Mouse (Mus musculus) midbrain, embryonic 14.5 days (tissue): ENCODE results near the gene Ripor3. TPM values are rescaled to one million over a fixed set of nuclear protein-coding genes. Genes with fewer than 3 reads are reported as not detected.

Experiments used
- ATAC-seq: fragments of 200-750 bp; cut with Nextera tagmentation; 2 replicates; pipeline ENCODE4 v1.8.0; 2017; ENCODE audit warnings: moderate number of reproducible peaks, moderate library complexity; ENCODE audit not compliant: low FRiP score, low TSS enrichment
- DNase-seq: peaks from one replicate; pipeline ENCODE4 v3.0.0-alpha.2; 2015
- H3K27ac ChIP-seq: fragments of 300-500 bp; sonication (generic); replicated peaks from 2 replicates; pipeline ENCODE4 v1.5.1; 2014; ENCODE audit warnings: mild to moderate bottlenecking, low read depth, low read length, moderate library complexity
- H3K27me3 ChIP-seq: fragments of 300-500 bp; sonication (generic); 2 replicates; pipeline ENCODE4 v1.6.1; 2014; ENCODE audit warnings: low read length, control low read depth, mixed read lengths; ENCODE audit not compliant: control insufficient read depth, insufficient read depth
- H3K36me3 ChIP-seq: fragments of 300-500 bp; sonication (generic); 2 replicates; pipeline ENCODE4 v1.6.1; 2014; ENCODE audit warnings: low read length, control low read depth; ENCODE audit not compliant: control insufficient read depth, insufficient read depth
- H3K4me1 ChIP-seq: fragments of 300-500 bp; sonication (generic); 2 replicates; pipeline ENCODE4 v1.6.1; 2014; ENCODE audit warnings: mild to moderate bottlenecking, antibody characterized with exemption, low read length, control low read depth; ENCODE audit not compliant: control insufficient read depth, insufficient read depth
- H3K4me2 ChIP-seq: fragments of 300-500 bp; sonication (generic); 2 replicates; pipeline ENCODE4 v1.6.1; 2014; ENCODE audit warnings: mild to moderate bottlenecking, low read length, moderate library complexity
- H3K4me3 ChIP-seq: fragments of 300-500 bp; sonication (generic); replicated peaks from 2 replicates; pipeline ENCODE4 v1.5.1; 2014; ENCODE audit warnings: low read depth, low read length
- H3K9ac ChIP-seq: fragments of 300-500 bp; sonication (generic); replicated peaks from 2 replicates; pipeline ENCODE4 v1.6.1; 2014; ENCODE audit warnings: mild to moderate bottlenecking, low read length, moderate library complexity
- H3K9me3 ChIP-seq: fragments of 300-500 bp; sonication (generic); 2 replicates; pipeline ENCODE4 v1.6.1; 2016; ENCODE audit warnings: low read length, control low read depth, mixed read lengths; ENCODE audit not compliant: control insufficient read depth
- WGBS: fragments of 180-500 bp; shearing (Covaris S2); extraction: QIAGEN DNeasy Blood & Tissue Kit; methylation state at CpG from one replicate; pipeline ENCODE4 v1.1.7; 2014; 5-methylcytosine and 5-hydroxymethylcytosine counted together
- polyA plus RNA-seq: library from polyadenylated mRNA; unstranded; fragments of >200 nt; fragmentation: Nextera tagmentation; extraction: Ambion mirVana; gene quantifications from 2 replicates; pipeline ENCODE4 v1.2.1, GENCODE M21; 2014

Ripor3 gene
- polyA plus RNA-seq, 1 experiment from 2014 or later, result 0.22 TPM

DNA sequence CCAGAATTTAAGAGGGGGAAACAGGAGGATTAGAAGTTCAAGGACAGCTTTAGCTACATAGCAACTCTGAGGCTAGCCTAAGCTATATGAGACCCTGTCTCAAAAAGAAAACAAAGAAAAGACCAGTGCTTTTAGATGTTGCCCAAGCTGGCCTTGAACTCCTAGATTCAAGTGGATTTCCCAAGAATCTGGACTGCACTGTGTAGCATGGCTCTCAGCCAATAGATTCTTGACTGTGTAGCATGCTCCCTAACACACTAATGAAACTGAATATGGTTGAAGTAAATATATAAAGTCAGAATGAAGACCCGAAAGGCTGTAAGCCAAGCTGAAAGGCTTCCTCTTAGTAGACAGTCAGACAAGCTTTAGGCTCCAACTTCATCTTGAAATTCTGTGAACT is 41.7 kb upstream of the Ripor3 start:
- no peaks in the 10 kb centered on the region for H3K9me3 ChIP-seq
- H3K9ac ChIP-seq, result no peak overlapping the region
- no peaks in the 10 kb centered on the region for H3K36me3 ChIP-seq
- no peak overlapping the region for H3K4me2 ChIP-seq
- no peak overlapping the region for H3K4me3 ChIP-seq
- ATAC-seq, result no peak
- 0 out of 2 replicates have a peak, but pooled peaks cover 8% of the 10 kb centered on the region for H3K4me1 ChIP-seq
- no peak for DNase-seq
- peaks cover 35% of the 10 kb centered on the region; the same call in 1 of the 2 replicates for H3K27me3 ChIP-seq
- no peak overlapping the region for H3K27ac ChIP-seq
- WGBS, result 88% methylated on average over 1 of the region's 1 CpGs

DNA sequence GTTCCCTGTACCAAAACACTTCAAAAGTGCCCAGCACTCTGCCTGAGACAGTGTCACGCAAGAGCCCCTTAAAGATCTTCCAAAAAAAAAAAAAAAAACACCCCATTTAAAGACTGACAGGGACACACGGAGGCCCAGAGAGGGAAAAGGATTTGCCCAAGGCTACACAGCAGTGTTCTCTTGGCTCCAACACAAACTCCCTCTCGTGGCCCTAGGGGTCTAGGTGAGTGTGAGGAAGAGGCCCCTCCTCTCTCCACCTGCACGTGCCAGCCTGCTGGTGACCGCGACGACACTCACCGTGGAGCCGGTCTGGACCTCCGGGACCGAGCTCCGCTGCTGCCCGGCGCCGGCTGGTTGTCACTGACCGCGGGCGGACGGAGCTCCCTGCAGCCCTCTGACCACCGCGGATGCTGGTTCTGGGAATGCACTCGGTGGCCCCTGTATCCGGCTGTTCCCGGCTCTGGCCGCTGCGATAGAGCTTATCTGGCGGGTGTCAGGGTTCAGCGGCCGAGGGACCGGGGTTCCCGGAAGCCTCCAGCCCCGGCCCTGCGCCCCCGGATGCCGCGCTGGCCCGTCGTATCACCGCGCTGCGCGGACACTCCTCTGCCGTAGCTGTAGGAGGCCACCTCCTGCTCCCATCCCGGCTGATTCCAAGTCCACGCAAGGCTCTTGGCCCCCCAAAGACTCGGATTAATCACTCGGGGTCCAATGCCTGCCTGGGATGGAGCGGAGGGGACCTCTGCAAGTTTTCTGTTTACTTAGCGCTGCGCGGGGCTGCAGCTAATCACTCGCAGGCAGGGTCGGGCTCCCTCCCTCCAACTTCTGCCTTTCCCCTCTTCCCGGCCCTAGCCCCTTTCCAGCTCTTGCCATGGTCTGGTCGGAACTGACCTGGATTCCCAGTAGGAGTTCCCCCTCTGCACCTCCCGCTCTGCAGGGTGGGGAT is 39.9 kb upstream of the Ripor3 start:
- H3K36me3 ChIP-seq, result no peaks in the 10 kb centered on the region
- ATAC-seq (no peak), DNase-seq (peak; percentile 36)
- no peak overlapping the region for H3K27ac ChIP-seq
- H3K9me3 ChIP-seq, result no peaks in the 10 kb centered on the region
- H3K4me1 ChIP-seq, result 0 out of 2 replicates have a peak, but pooled peaks cover 8% of the 10 kb centered on the region
- H3K27me3 ChIP-seq, result peaks cover 35% of the 10 kb centered on the region; the same call in 1 of the 2 replicates
- H3K4me3 ChIP-seq, result peak overlapping the region; percentile 36
- H3K4me2 ChIP-seq, result peak overlapping the region; percentile 65
- WGBS, result under 1% methylated on average over 56 of the region's 56 CpGs
- H3K9ac ChIP-seq, result peak overlapping the region; percentile 44

DNA sequence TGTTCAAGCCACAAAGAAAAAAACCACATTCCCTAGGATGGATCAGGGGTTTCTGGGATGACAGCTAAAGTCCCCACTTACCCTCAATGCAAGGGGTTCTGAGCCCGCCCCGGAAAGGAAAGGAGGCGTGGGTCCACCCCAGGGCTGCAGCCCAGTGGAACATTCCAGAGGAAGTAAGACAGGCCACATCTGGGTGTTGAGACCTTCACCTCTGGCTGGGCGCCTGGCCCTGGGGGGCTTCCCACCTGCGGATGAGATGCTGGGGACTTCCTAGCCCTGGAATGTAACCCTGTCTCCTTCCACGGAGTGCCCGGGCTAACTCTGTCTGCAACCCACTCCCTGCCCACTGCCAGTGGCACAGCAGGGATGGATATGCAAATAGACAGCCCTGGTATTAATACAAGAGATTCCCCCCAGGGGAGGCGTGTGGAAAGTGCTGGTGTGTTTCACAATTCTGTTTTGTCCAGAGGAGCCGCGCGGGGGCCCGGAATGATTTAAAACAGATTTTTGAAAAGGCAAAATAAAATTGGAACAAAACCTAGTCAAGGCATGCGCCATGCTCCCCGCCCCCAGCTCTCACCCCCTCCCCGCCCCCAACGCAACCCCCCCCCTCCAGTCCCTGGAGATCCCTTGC is 38.7 kb upstream of the Ripor3 start:
- DNase-seq, result no peak
- Histone ChIP-seq H3K4me2 (peak overlapping the region; percentile 15; the same call in 1 of the 2 replicates), H3K36me3 (no peaks in the 10 kb centered on the region), H3K27ac (no peak overlapping the region), H3K4me3 (no peak overlapping the region), H3K9me3 (no peaks in the 10 kb centered on the region), H3K27me3 (peaks cover 35% of the 10 kb centered on the region; the same call in 1 of the 2 replicates), H3K4me1 (0 out of 2 replicates have a peak, but pooled peaks cover 8% of the 10 kb centered on the region), H3K9ac (no peak overlapping the region)
- no peak for ATAC-seq
- 11% methylated on average over 16 of the region's 16 CpGs for WGBS

DNA sequence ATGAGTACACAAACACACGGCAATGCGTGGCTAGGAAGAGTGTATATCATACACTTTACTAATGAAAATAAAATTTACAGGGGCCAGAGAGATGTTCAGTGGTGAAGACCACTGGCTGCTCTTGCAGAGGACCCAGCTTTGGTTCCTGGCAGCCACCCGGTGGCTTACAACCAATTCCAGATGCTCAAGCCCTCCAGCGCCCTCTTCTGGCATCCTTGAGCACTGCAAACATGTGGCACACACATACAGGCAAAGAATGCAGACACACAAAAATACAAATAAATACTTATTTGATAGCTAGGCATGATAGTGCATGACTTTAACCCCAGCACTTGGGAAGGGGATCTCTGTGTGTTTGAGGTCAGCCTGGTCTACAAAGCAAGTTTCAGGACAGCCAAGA is 36.0 kb upstream of the Ripor3 start:
- Histone ChIP-seq H3K36me3 (no peaks in the 10 kb centered on the region), H3K4me3 (no peak overlapping the region), H3K27ac (no peak overlapping the region), H3K9ac (no peak overlapping the region), H3K27me3 (peaks cover 27% of the 10 kb centered on the region; the same call in 1 of the 2 replicates), H3K9me3 (no peaks in the 10 kb centered on the region), H3K4me2 (no peak overlapping the region), H3K4me1 (0 out of 2 replicates have a peak, but pooled peaks cover 8% of the 10 kb centered on the region)
- ATAC-seq (no peak), DNase-seq (no peak)
- 75% methylated on average over 4 of the region's 4 CpGs for WGBS

DNA sequence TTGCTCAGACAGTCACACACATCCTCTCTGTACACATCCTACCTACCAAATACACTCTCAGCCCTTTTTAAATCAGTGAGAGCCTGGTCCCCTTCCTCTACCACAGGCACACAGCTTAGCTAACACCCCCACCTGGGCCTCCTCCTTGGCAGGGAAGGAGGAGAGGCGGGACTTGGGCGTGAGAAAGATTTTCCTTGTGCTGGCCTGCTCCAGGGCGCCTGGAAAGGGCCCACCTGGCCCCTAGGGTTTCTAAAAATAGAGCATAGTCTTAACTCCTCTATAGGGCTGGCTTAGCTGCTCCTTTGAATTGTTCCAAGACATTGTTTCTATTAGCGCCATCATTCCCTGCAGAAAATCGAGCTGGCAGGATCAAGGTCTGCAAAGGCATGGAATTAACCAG is 35.4 kb upstream of the Ripor3 start:
- H3K9me3 ChIP-seq, result no peaks in the 10 kb centered on the region
- H3K27ac ChIP-seq, result no peak overlapping the region
- 12% methylated on average over 5 of the region's 5 CpGs for WGBS
- H3K27me3 ChIP-seq, result peaks cover 21% of the 10 kb centered on the region; the same call in 1 of the 2 replicates
- H3K4me1 ChIP-seq, result 0 out of 2 replicates have a peak, but pooled peaks cover 8% of the 10 kb centered on the region
- ATAC-seq (no peak), DNase-seq (no peak)
- no peaks in the 10 kb centered on the region for H3K36me3 ChIP-seq
- H3K4me2 ChIP-seq, result no peak overlapping the region
- no peak overlapping the region for H3K9ac ChIP-seq
- H3K4me3 ChIP-seq, result no peak overlapping the region

DNA sequence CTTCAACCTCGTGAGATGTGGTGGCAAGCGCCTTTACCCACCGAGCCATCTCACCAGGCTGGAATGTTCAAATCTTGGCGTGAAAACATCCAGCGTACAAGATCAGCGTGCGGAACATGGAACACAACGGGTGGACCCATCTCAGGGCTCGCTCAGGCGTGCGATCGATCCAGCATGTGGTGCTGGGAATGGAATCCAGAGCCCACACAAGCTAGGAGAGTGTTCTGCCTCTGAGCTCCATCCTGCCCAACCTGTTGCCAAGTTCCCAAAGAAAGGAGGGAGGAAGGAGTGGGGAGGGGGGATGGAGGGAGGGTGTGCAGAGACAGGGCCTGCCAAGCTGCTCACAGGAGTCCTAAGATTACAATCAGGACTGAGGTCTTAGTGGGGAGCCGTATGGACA is 34.9 kb upstream of the Ripor3 start:
- no peaks in the 10 kb centered on the region for H3K9me3 ChIP-seq
- no peak overlapping the region for H3K27ac ChIP-seq
- 0 out of 2 replicates have a peak, but pooled peaks cover 6% of the 10 kb centered on the region for H3K4me1 ChIP-seq
- H3K27me3 ChIP-seq, result peaks cover 17% of the 10 kb centered on the region; the same call in 1 of the 2 replicates
- no peak overlapping the region for H3K4me3 ChIP-seq
- ATAC-seq (no peak), DNase-seq (no peak)
- WGBS, result 57% methylated on average over 13 of the region's 13 CpGs
- H3K9ac ChIP-seq, result no peak overlapping the region
- H3K36me3 ChIP-seq, result no peaks in the 10 kb centered on the region
- no peak overlapping the region for H3K4me2 ChIP-seq

DNA sequence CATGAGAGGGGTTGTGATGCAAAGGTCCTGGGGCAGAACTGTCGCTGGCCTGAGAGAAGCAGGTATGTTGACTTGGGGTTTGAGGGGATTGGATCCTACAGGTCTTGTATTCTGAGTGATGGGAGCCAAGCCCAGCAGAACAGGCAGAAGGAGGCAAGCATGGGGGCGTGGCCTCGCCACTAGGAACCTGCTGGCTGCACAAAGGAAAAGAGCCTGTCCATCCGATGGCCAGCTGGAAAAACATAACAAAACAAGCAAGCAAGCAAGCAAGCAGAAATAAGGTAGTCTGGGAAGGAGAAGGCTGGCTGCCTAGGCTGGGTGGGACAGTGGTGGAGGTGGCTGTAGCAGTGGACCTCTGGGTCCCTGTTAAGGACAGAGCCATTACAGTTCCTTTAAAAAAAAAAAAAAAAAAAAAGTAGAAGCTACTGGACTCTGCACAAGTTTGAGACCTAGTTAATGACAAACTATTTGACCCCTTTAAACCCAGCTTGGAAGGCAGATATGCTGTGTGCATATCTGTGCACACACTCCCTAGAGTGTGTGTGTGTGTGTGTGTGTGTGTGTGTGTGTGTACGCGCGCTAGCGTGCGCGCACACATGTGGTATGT is 34.4 kb upstream of the Ripor3 start:
- DNase-seq (no peak), ATAC-seq (no peak)
- WGBS, result 79% methylated on average over 10 of the region's 10 CpGs
- Histone ChIP-seq H3K4me3 (no peak overlapping the region), H3K27ac (no peak overlapping the region), H3K27me3 (peaks cover 11% of the 10 kb centered on the region; the same call in 1 of the 2 replicates), H3K9ac (no peak overlapping the region), H3K4me2 (no peak overlapping the region), H3K36me3 (no peaks in the 10 kb centered on the region), H3K4me1 (0 out of 2 replicates have a peak, but pooled peaks cover 3% of the 10 kb centered on the region), H3K9me3 (no peaks in the 10 kb centered on the region)

DNA sequence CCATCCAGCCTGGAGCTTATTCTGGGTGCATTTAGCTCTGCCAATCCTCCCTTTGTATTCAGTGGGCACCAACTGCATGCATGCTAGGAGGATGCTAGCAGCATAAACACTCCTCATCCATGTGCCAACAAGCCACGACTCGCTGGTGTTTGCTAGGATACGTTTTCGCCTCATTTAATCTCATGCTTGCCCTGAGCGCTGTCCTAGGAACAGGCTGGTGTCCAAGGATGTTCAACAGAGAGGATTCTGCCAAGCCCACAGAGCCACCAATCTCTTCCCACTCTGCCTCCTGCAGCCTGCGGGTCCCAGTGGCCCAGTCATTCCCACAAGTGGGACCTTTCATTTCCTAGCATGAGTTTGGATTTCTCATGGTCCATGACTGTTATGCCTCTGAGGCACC is 31.6 kb upstream of the Ripor3 start:
- no peaks in the 10 kb centered on the region for H3K27me3 ChIP-seq
- no peak overlapping the region for H3K4me3 ChIP-seq
- no peaks in the 10 kb centered on the region for H3K36me3 ChIP-seq
- DNase-seq (no peak), ATAC-seq (no peak)
- H3K4me2 ChIP-seq, result no peak overlapping the region
- 80% methylated on average over 6 of the region's 6 CpGs for WGBS
- no peaks in the 10 kb centered on the region for H3K4me1 ChIP-seq
- H3K9ac ChIP-seq, result no peak overlapping the region
- no peak overlapping the region for H3K27ac ChIP-seq
- H3K9me3 ChIP-seq, result no peaks in the 10 kb centered on the region
